Mouse (Mus musculus): ENCODE results near the gene Cyb5d2. TPM values are rescaled to one million over a fixed set of nuclear protein-coding genes. Genes with fewer than 3 reads are reported as not detected.
"Not testable (repeated sequence)": the region's sequence is repeated elsewhere in the genome, so short reads cannot be mapped to it uniquely, and the experiment has no call there.

The Cyb5d2 gene
- total and polyA plus RNA-seq, 3 experiments, result 10.7 to 23.1 (median 19.6) TPM

GRCm38 (mm10) chr11:72772611-72773010 lies 23.3 kb downstream of the Cyb5d2 start:
- H3K27me3 ChIP-seq (ENCODE audit: control insufficient read depth, insufficient read depth, low read length); intact Hi-C loops (cut with DNase I); DNase-seq; H3K27ac ChIP-seq; H3K36me3 ChIP-seq (ENCODE audit: control insufficient read depth, insufficient read depth, low read length); H3K9ac ChIP-seq (ENCODE audit: low read depth, low read length); H3K4me1 ChIP-seq (ENCODE audit: control insufficient read depth, insufficient read depth, low read length); H3K79me2 ChIP-seq (replicated peaks; ENCODE audit: control insufficient read depth, insufficient read depth, low read length); H3K4me3 ChIP-seq: not testable (repeated sequence)
- TF ChIP-seq CTCF (IDR thresholded peaks at IDR 0.05), result peak; percentile 47
- 55% methylated on average over 1 of the region's 1 CpGs for WGBS

GRCm38 (mm10) chr11:72771461-72771860 lies 24.5 kb downstream of the Cyb5d2 start:
- no peak overlapping the region for H3K27ac ChIP-seq
- intact Hi-C loops (cut with DNase I), result no loop called here
- WGBS, result 51% methylated on average over 4 of the region's 4 CpGs
- H3K9ac ChIP-seq (ENCODE audit: low read depth, low read length), result no peak overlapping the region
- no peaks in the 10 kb centered on the region for H3K27me3 ChIP-seq (ENCODE audit: control insufficient read depth, insufficient read depth, low read length)
- no peaks in the 10 kb centered on the region for H3K36me3 ChIP-seq (ENCODE audit: control insufficient read depth, insufficient read depth, low read length)
- no peak for DNase-seq
- H3K4me3 ChIP-seq, result no peak overlapping the region
- H3K79me2 ChIP-seq (replicated peaks; ENCODE audit: control insufficient read depth, insufficient read depth, low read length), result no peaks in the 10 kb centered on the region
- no peaks in the 10 kb centered on the region for H3K4me1 ChIP-seq (ENCODE audit: control insufficient read depth, insufficient read depth, low read length)
- TF ChIP-seq CTCF (IDR thresholded peaks at IDR 0.05), result no peak
- TF ChIP-seq POLR2A (IDR thresholded peaks at IDR 0.05; ENCODE audit: insufficient read depth, low read depth, low read length), result no peak

- 86% methylated on average over 5 of the region's 5 CpGs for WGBS
- Histone ChIP-seq H3K9ac (ENCODE audit: low read depth, low read length) (no peak overlapping the region), H3K79me2 (replicated peaks; ENCODE audit: control insufficient read depth, insufficient read depth, low read length) (no peaks in the 10 kb centered on the region), H3K4me3 (no peak overlapping the region), H3K4me1 (ENCODE audit: control insufficient read depth, insufficient read depth, low read length) (no peaks in the 10 kb centered on the region), H3K27me3 (ENCODE audit: control insufficient read depth, insufficient read depth, low read length) (no peaks in the 10 kb centered on the region), H3K27ac (no peak overlapping the region), H3K36me3 (ENCODE audit: control insufficient read depth, insufficient read depth, low read length) (no peaks in the 10 kb centered on the region)
- intact Hi-C loops (cut with DNase I), result no loop called here
- no peak for TF ChIP-seq POLR2A (IDR thresholded peaks at IDR 0.05; ENCODE audit: insufficient read depth, low read depth, low read length)
- no peak for DNase-seq
These were observed 25.1 kb downstream of the Cyb5d2 start for GRCm38 (mm10) chr11:72770816-72771215.

GRCm38 (mm10) chr11:72770324-72770723 lies 25.6 kb downstream of the Cyb5d2 start:
- DNase-seq, result no peak
- intact Hi-C loops (cut with DNase I), result no loop called here
- TF ChIP-seq EP300 (IDR thresholded peaks at IDR 0.05; ENCODE audit: insufficient read depth, low read depth, low read length) (no peak), POLR2A (IDR thresholded peaks at IDR 0.05; ENCODE audit: insufficient read depth, low read depth, low read length) (no peak), CTCF (IDR thresholded peaks at IDR 0.05) (no peak)

GRCm38 (mm10) chr11:72769061-72769460 lies 26.9 kb downstream of the Cyb5d2 start:
- Histone ChIP-seq H3K27me3 (ENCODE audit: control insufficient read depth, insufficient read depth, low read length) (no peaks in the 10 kb centered on the region), H3K79me2 (replicated peaks; ENCODE audit: control insufficient read depth, insufficient read depth, low read length) (no peaks in the 10 kb centered on the region), H3K27ac (no peak overlapping the region), H3K4me1 (ENCODE audit: control insufficient read depth, insufficient read depth, low read length) (no peaks in the 10 kb centered on the region), H3K4me3 (no peak overlapping the region), H3K9ac (ENCODE audit: low read depth, low read length) (no peak overlapping the region), H3K36me3 (ENCODE audit: control insufficient read depth, insufficient read depth, low read length) (no peaks in the 10 kb centered on the region)
- intact Hi-C loops (cut with DNase I), result no loop called here
- DNase-seq, result no peak
- TF ChIP-seq POLR2A (IDR thresholded peaks at IDR 0.05; ENCODE audit: insufficient read depth, low read depth, low read length) (no peak), CTCF (IDR thresholded peaks at IDR 0.05) (no peak), EP300 (IDR thresholded peaks at IDR 0.05; ENCODE audit: insufficient read depth, low read depth, low read length) (no peak)
- 89% methylated on average over 3 of the region's 3 CpGs for WGBS

More at GRCm38 (mm10) chr11:72770324-72770723, 25.6 kb downstream of the Cyb5d2 start:
- 87% methylated on average over 3 of the region's 3 CpGs for WGBS
- H3K4me1 ChIP-seq (ENCODE audit: control insufficient read depth, insufficient read depth, low read length), result no peaks in the 10 kb centered on the region
- H3K4me3 ChIP-seq, result no peak overlapping the region
- H3K27me3 ChIP-seq (ENCODE audit: control insufficient read depth, insufficient read depth, low read length), result no peaks in the 10 kb centered on the region
- H3K27ac ChIP-seq, result no peak overlapping the region
- H3K79me2 ChIP-seq (replicated peaks; ENCODE audit: control insufficient read depth, insufficient read depth, low read length), result no peaks in the 10 kb centered on the region
- no peak overlapping the region for H3K9ac ChIP-seq (ENCODE audit: low read depth, low read length)
- H3K36me3 ChIP-seq (ENCODE audit: control insufficient read depth, insufficient read depth, low read length), result no peaks in the 10 kb centered on the region

- H3K9ac ChIP-seq (ENCODE audit: low read depth, low read length), result no peak overlapping the region
- no peaks in the 10 kb centered on the region; the same call in 1 of the 2 replicates for H3K36me3 ChIP-seq (ENCODE audit: control insufficient read depth, insufficient read depth, low read length)
- H3K79me2 ChIP-seq (replicated peaks; ENCODE audit: control insufficient read depth, insufficient read depth, low read length), result no peaks in the 10 kb centered on the region
- intact Hi-C loops (cut with DNase I), result no loop called here
- no peak overlapping the region for H3K27ac ChIP-seq
- H3K4me1 ChIP-seq (ENCODE audit: control insufficient read depth, insufficient read depth, low read length), result no peaks in the 10 kb centered on the region
- no peak overlapping the region for H3K4me3 ChIP-seq
- 87% methylated on average over 8 of the region's 8 CpGs for WGBS
- TF ChIP-seq POLR2A (IDR thresholded peaks at IDR 0.05; ENCODE audit: insufficient read depth, low read depth, low read length), result no peak
- TF ChIP-seq EP300 (IDR thresholded peaks at IDR 0.05; ENCODE audit: insufficient read depth, low read depth, low read length), result no peak
- TF ChIP-seq CTCF (IDR thresholded peaks at IDR 0.05), result no peak
- H3K27me3 ChIP-seq (ENCODE audit: control insufficient read depth, insufficient read depth, low read length), result no peaks in the 10 kb centered on the region
- no peak for DNase-seq
These were observed 28.2 kb downstream of the Cyb5d2 start for GRCm38 (mm10) chr11:72767716-72768115.
